Mouse (Mus musculus) lung, postnatal 25 days (tissue): ENCODE measurements around the gene Stox2.

Experiments
- DNase-seq: peaks from one replicate; pipeline ENCODE4 v3.0.0; 2022; ENCODE audit warnings: low spot score

Gene Stox2

GRCm38 (mm10) chr8:47354523-47355168 lies 91.5 kb downstream of the Stox2 start:
- DNase-seq = peak; percentile 58

- peak; percentile 16 for DNase-seq
Measured at GRCm38 (mm10) chr8:47351914-47352701, 94.1 kb downstream of the Stox2 start.

- DNase-seq = no peak
Measured at GRCm38 (mm10) chr8:47349082-47349481, 97.1 kb downstream of the Stox2 start.

GRCm38 (mm10) chr8:47347809-47348208 lies 98.4 kb downstream of the Stox2 start:
- no peak for DNase-seq

GRCm38 (mm10) chr8:47345772-47346103 lies 100.4 kb downstream of the Stox2 start:
- DNase-seq = no peak

GRCm38 (mm10) chr8:47345085-47345771 lies 100.9 kb downstream of the Stox2 start:
- peak; percentile 10 for DNase-seq

GRCm38 (mm10) chr8:47341474-47341873 lies 104.7 kb downstream of the Stox2 start:
- no peak for DNase-seq

- DNase-seq = no peak
Measured at GRCm38 (mm10) chr8:47338691-47339323, 107.4 kb downstream of the Stox2 start.

- no peak for DNase-seq
Measured at GRCm38 (mm10) chr8:47336433-47336832, 109.7 kb downstream of the Stox2 start.

GRCm38 (mm10) chr8:47335940-47336339 lies 110.2 kb downstream of the Stox2 start:
- no peak for DNase-seq

- DNase-seq = peak; percentile 53
Measured at GRCm38 (mm10) chr8:47334223-47334757, 111.9 kb downstream of the Stox2 start.

GRCm38 (mm10) chr8:47332941-47333340 lies 113.2 kb downstream of the Stox2 start:
- DNase-seq = no peak

- no peak for DNase-seq
Measured at GRCm38 (mm10) chr8:47330982-47331381, 115.2 kb downstream of the Stox2 start.

GRCm38 (mm10) chr8:47326348-47326747 lies 119.8 kb downstream of the Stox2 start:
- no peak for DNase-seq

- DNase-seq = no peak
Measured at GRCm38 (mm10) chr8:47324117-47324820, 121.9 kb downstream of the Stox2 start.

GRCm38 (mm10) chr8:47321282-47321681 lies 124.9 kb downstream of the Stox2 start:
- no peak for DNase-seq

- DNase-seq = no peak
Measured at GRCm38 (mm10) chr8:47320707-47321106, 125.5 kb downstream of the Stox2 start.

- DNase-seq = no peak
Measured at GRCm38 (mm10) chr8:47318468-47318867, 127.7 kb downstream of the Stox2 start.

GRCm38 (mm10) chr8:47308176-47308575 lies 138.0 kb downstream of the Stox2 start:
- no peak for DNase-seq

- no peak for DNase-seq
Measured at GRCm38 (mm10) chr8:47306372-47306771, 139.8 kb downstream of the Stox2 start.

GRCm38 (mm10) chr8:47305880-47306279 lies 140.3 kb downstream of the Stox2 start:
- DNase-seq = no peak

GRCm38 (mm10) chr8:47298460-47298859 lies 147.7 kb downstream of the Stox2 start:
- no peak for DNase-seq
